Mouse (Mus musculus): ENCODE data around the gene Uckl1. TPM values are rescaled to one million over a fixed set of nuclear protein-coding genes. Genes with fewer than 3 reads are reported as not detected.

Uckl1 gene
- polyA plus RNA-seq, 1 experiment, result 58.8 TPM

GRCm38 (mm10) chr2:181550233-181550632 is 34.5 kb downstream of the Uckl1 start:
- H3K4me1 ChIP-seq, result peaks cover 32% of the 10 kb centered on the region
- TF ChIP-seq FLI1 (IDR thresholded peaks at IDR 0.05; ENCODE audit: low read length) (no peak), GATA1 (IDR thresholded peaks at IDR 0.05; ENCODE audit: borderline replicate concordance, low read length) (no peak)
- no peak overlapping the region for H3K4me3 ChIP-seq (replicated peaks)
- H3K27me3 ChIP-seq (replicated peaks), result no peaks in the 10 kb centered on the region
- peaks cover 96% of the 10 kb centered on the region for H3K36me3 ChIP-seq (replicated peaks; ENCODE audit: low read length)
- H3K9me3 ChIP-seq, result no peaks in the 10 kb centered on the region

GRCm38 (mm10) chr2:181548682-181549081 is 36.0 kb downstream of the Uckl1 start:
- H3K4me1 ChIP-seq, result peaks cover 43% of the 10 kb centered on the region
- H3K36me3 ChIP-seq (replicated peaks; ENCODE audit: low read length), result peaks cover 95% of the 10 kb centered on the region
- no peaks in the 10 kb centered on the region for H3K27me3 ChIP-seq (replicated peaks)
- TF ChIP-seq GATA1 (IDR thresholded peaks at IDR 0.05; ENCODE audit: borderline replicate concordance, low read length) (no peak), FLI1 (IDR thresholded peaks at IDR 0.05; ENCODE audit: low read length) (no peak)
- no peak overlapping the region for H3K4me3 ChIP-seq (replicated peaks)
- no peaks in the 10 kb centered on the region for H3K9me3 ChIP-seq

- H3K4me3 ChIP-seq (replicated peaks), result no peak overlapping the region
- no peaks in the 10 kb centered on the region for H3K27me3 ChIP-seq (replicated peaks)
- H3K36me3 ChIP-seq (replicated peaks; ENCODE audit: low read length), result peaks cover 90% of the 10 kb centered on the region
- peaks cover 43% of the 10 kb centered on the region for H3K4me1 ChIP-seq
- no peaks in the 10 kb centered on the region for H3K9me3 ChIP-seq
- TF ChIP-seq FLI1 (IDR thresholded peaks at IDR 0.05; ENCODE audit: low read length), result no peak
- no peak for TF ChIP-seq GATA1 (IDR thresholded peaks at IDR 0.05; ENCODE audit: borderline replicate concordance, low read length)
Observed at GRCm38 (mm10) chr2:181548227-181548626, 36.5 kb downstream of the Uckl1 start.

GRCm38 (mm10) chr2:181546142-181546541 is 38.5 kb downstream of the Uckl1 start:
- Histone ChIP-seq H3K27me3 (replicated peaks) (no peaks in the 10 kb centered on the region), H3K4me1 (peaks cover 43% of the 10 kb centered on the region), H3K9me3 (no peaks in the 10 kb centered on the region), H3K4me3 (replicated peaks) (no peak overlapping the region), H3K36me3 (replicated peaks; ENCODE audit: low read length) (peaks cover 85% of the 10 kb centered on the region)
- TF ChIP-seq GATA1 (IDR thresholded peaks at IDR 0.05; ENCODE audit: borderline replicate concordance, low read length) (no peak), FLI1 (IDR thresholded peaks at IDR 0.05; ENCODE audit: low read length) (no peak)

- Histone ChIP-seq H3K4me1 (peaks cover 35% of the 10 kb centered on the region), H3K27me3 (replicated peaks) (no peaks in the 10 kb centered on the region), H3K9me3 (no peaks in the 10 kb centered on the region), H3K4me3 (replicated peaks) (no peak overlapping the region), H3K36me3 (replicated peaks; ENCODE audit: low read length) (peaks cover 67% of the 10 kb centered on the region)
- TF ChIP-seq FLI1 (IDR thresholded peaks at IDR 0.05; ENCODE audit: low read length), result no peak
- no peak for TF ChIP-seq GATA1 (IDR thresholded peaks at IDR 0.05; ENCODE audit: borderline replicate concordance, low read length)
Observed at GRCm38 (mm10) chr2:181541761-181542380, 42.8 kb downstream of the Uckl1 start.

GRCm38 (mm10) chr2:181537444-181538047 is 47.1 kb downstream of the Uckl1 start:
- Histone ChIP-seq H3K4me3 (replicated peaks) (peak overlapping the region; percentile 47), H3K27me3 (replicated peaks) (no peaks in the 10 kb centered on the region), H3K4me1 (peaks cover 40% of the 10 kb centered on the region), H3K36me3 (replicated peaks; ENCODE audit: low read length) (peaks cover 64% of the 10 kb centered on the region), H3K9me3 (no peaks in the 10 kb centered on the region)
- TF ChIP-seq GATA1 (IDR thresholded peaks at IDR 0.05; ENCODE audit: borderline replicate concordance, low read length) (no peak), FLI1 (IDR thresholded peaks at IDR 0.05; ENCODE audit: low read length) (no peak)

GRCm38 (mm10) chr2:181536410-181536809 is 48.3 kb downstream of the Uckl1 start:
- H3K36me3 ChIP-seq (replicated peaks; ENCODE audit: low read length), result peaks cover 66% of the 10 kb centered on the region
- TF ChIP-seq GATA1 (IDR thresholded peaks at IDR 0.05; ENCODE audit: borderline replicate concordance, low read length) (no peak), FLI1 (IDR thresholded peaks at IDR 0.05; ENCODE audit: low read length) (no peak)
- H3K9me3 ChIP-seq, result peaks cover 8% of the 10 kb centered on the region; the same call in 1 of the 2 replicates
- no peaks in the 10 kb centered on the region for H3K27me3 ChIP-seq (replicated peaks)
- H3K4me3 ChIP-seq (replicated peaks), result no peak overlapping the region
- H3K4me1 ChIP-seq, result peaks cover 46% of the 10 kb centered on the region

- TF ChIP-seq GATA1 (IDR thresholded peaks at IDR 0.05; ENCODE audit: borderline replicate concordance, low read length) (no peak), FLI1 (IDR thresholded peaks at IDR 0.05; ENCODE audit: low read length) (no peak)
- no peaks in the 10 kb centered on the region for H3K27me3 ChIP-seq (replicated peaks)
- peaks cover 77% of the 10 kb centered on the region for H3K36me3 ChIP-seq (replicated peaks; ENCODE audit: low read length)
- H3K9me3 ChIP-seq, result peaks cover 13% of the 10 kb centered on the region
- H3K4me1 ChIP-seq, result peaks cover 43% of the 10 kb centered on the region
- H3K4me3 ChIP-seq (replicated peaks), result no peak overlapping the region
Observed at GRCm38 (mm10) chr2:181532589-181532988, 52.1 kb downstream of the Uckl1 start.

GRCm38 (mm10) chr2:181529076-181529475 is 55.6 kb downstream of the Uckl1 start:
- Histone ChIP-seq H3K4me3 (replicated peaks) (no peak overlapping the region), H3K9me3 (peaks cover 13% of the 10 kb centered on the region), H3K4me1 (peaks cover 40% of the 10 kb centered on the region), H3K36me3 (replicated peaks; ENCODE audit: low read length) (peaks cover 79% of the 10 kb centered on the region), H3K27me3 (replicated peaks) (no peaks in the 10 kb centered on the region)
- no peak for TF ChIP-seq FLI1 (IDR thresholded peaks at IDR 0.05; ENCODE audit: low read length)

- Histone ChIP-seq H3K4me3 (replicated peaks) (no peak overlapping the region), H3K9me3 (peaks cover 2% of the 10 kb centered on the region), H3K36me3 (replicated peaks; ENCODE audit: low read length) (peaks cover 60% of the 10 kb centered on the region), H3K27me3 (replicated peaks) (no peaks in the 10 kb centered on the region), H3K4me1 (peaks cover 49% of the 10 kb centered on the region)
- TF ChIP-seq FLI1 (IDR thresholded peaks at IDR 0.05; ENCODE audit: low read length) (no peak), GATA1 (IDR thresholded peaks at IDR 0.05; ENCODE audit: borderline replicate concordance, low read length) (no peak)
Observed at GRCm38 (mm10) chr2:181525526-181525925, 59.2 kb downstream of the Uckl1 start.
